Mouse (Mus musculus) megakaryocyte, adult 5-6 weeks (primary cell): ENCODE measurements around the gene Sdk1. TPM values are rescaled to one million over a fixed set of nuclear protein-coding genes. Genes with fewer than 3 reads are reported as not detected.

Experiments used
- ATAC-seq: 2 replicates; pipeline ENCODE4 v1.8.0; 2016; ENCODE audit warnings: mild to moderate bottlenecking, inconsistent platforms; ENCODE audit not compliant: poor library complexity, severe bottlenecking
- total RNA-seq, 2 experiments: library from RNA; stranded (forward) in 1 of 2; stranded (reverse) in 1 of 2; fragments of 153-499, 151-499 nt in 1 of 2; fragments of 221-1000, 200-1000 nt in 1 of 2; gene quantifications; 2 replicates each; pipeline versions ENCODE4 v1.2.3 to v1.2.4; 2015 to 2017

Gene Sdk1
- total RNA-seq, 2 experiments from 2014 or later: 0.16 TPM; not detected in 1

DNA sequence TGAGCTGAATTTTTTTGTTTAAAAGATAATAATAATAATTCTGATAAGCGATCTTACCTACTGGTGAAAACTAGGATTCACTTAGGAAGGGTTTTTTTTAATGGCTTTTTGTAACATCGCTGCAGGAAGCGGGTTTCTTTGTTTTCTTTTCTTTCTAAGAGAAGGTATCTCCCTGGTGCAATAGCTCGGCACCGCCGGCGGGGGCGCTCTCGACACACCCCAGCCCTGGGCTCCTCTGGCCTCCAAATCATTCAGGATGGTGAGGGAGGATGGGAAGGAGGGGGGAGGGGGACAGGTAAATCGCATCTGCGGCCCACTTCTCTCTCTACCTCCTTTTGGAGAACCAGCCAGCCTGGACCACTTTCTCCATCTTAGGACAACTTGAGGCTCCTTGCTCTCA is 971.0 kb downstream of the Sdk1 start:
- no peak for ATAC-seq

DNA sequence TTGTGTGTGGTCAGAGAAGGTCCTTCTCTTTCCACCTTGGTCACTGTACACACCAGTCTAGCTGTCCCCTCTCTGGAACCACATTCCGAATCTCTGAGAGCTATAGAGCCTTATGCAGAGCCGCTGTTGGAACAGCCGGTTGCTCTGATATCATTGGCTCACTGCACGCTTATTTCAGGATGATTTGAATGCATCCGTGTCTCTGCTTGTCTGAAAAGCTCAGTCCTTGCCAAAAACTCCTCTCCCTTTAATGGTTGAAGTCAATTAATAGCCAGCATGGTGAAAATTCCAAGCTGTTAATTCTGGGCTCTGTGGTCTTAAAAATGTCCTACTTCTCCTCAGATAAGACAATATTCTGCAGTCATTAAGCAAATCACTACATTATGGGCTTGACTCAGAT is 974.7 kb downstream of the Sdk1 start:
- no peak for ATAC-seq

DNA sequence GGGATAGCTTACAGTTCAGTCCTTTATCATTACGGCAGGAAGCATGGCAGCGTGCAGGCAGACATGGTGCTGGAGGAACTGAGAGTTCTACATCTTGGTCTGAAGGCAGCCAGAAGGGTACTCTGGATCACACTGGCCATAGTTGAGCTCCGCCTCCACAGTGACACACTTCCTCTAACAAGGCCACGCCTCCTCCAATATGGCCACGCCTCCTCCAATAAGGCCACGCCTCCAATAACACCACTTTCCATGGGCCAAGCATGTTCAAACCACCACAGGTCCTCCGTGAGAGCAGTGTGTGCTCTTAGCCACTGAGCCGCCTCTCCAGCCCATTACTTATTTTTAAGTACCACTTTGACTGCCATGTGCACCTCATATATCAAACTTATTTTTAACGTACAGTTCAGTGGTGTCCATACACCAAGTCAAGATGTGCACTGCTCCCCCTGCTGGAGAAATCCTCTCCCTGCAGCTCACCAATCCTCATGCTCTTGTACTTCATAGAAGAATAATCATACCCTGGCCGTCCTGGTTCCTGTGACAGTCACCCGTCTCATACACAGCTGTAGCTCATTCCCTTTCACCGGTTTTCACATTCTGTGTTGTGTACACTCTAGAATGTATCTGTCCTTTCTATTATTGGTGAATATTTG is 979.7 kb downstream of the Sdk1 start:
- no peak for ATAC-seq

DNA sequence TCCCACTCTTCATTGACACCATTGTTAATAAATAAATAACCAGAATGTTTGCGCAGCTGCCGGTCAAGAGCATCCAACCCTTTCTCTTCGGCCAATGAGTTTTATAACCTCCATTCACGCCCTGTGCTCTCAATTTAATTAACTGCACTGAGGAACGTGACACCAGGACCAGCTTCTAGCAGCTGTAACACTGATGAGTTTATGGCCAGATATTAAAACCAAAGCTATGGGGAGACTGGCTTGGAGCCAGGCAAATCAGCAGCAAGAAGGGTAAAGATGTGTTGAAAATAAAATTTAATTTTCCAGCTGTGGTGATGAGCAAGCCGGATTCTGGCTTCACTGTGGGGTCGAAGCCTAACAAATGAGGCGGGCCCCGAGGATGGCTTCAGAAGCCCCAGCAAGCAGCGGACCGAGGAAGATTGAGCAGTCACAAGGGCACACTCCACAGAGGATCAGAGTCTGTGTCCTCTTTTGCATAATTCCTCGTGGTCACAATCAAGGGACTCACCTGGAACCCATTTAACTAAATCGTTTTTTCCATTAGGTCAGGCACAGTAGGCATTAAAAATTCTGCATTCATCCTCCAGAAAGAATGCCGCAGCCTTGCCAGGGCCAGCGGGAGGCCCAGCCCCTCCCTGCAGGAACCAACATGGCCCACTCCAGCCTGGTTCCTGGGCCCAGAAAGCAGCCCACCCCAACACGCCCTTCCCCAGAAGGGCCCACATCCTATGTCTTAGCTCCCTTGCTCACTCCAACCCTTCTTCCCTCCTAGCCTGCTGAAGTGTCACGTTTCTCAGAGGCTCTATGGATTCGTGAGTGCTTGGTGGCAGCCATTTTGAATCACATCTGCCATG is 987.9 kb downstream of the Sdk1 start:
- ATAC-seq: no peak

DNA sequence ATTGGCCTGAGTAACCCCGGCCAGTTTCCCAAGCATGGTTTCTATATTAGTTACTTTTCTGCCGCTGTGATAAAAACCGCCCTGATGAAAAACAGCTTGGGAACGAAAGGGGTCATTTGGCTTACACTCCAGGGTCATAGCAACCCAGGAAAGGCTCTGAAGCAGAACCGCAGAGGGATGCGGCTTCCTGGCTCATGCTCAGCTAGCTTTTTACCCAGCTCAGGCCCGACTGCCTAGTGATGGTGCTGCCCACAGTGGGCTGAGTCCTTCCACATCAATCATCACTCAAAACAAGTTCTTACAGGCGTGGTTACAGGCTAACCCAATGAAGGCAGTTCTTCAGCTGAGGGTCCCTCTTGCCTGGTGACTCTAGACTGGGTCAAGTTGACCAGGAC is 988.5 kb downstream of the Sdk1 start:
- no peak for ATAC-seq

DNA sequence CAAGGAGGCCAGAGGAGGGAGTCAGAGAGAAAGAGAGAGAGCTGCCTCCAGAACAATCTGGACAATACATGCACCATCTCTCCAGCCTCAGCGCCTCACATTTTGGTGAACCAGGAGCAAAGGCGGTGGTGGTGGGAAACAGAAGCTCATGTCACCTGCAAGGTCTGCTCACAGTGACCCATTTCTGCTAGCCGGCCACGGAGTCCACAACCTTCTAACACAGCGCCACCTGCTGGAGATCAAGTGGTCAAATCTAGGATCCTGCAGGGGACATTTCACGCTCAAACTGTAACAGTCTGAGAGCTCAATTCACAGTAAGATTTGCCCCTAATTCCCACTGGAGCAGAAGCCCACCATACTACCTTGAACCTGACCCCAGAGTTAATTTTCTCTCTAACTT is 999.0 kb downstream of the Sdk1 start:
- ATAC-seq: no peak

DNA sequence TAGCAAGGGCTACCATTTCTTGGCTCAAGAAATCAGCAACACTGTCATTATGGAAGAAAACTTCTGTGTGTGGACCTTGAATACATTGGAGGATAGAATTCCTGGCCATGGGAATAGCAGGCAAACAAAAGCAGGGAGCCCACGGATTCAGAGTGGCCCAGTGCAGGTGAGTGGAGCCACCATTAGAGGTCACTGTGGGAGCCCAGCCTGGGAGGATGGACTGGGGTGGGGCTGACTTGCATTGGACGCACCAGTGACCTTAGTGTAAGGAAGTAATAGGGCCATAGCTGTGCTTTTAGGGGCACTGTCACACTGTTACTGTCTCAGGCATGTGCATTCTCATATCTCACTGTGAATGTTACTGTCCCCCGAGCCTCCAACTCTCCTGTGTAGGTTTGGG is 1001.3 kb downstream of the Sdk1 start:
- ATAC-seq: no peak

DNA sequence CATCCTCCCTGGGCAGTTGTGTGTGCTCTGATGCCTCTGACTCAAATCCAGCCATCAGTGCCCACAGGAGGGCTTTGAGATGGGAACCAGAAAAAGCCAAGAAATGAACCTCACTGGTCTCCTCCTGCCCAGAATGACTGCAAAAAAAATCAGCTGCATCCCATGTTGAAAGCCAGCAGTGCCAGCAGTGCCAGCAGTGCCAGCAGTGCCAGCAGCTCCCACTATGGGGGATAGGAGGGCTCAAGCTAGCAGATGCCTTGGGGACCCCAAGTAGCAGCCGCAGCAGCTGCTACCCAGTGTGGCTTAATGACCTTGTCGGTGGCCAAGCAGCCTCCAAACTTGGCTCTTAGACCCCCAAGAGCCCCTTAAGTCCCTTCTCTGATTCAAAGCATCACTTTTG is 1001.8 kb downstream of the Sdk1 start:
- no peak for ATAC-seq

DNA sequence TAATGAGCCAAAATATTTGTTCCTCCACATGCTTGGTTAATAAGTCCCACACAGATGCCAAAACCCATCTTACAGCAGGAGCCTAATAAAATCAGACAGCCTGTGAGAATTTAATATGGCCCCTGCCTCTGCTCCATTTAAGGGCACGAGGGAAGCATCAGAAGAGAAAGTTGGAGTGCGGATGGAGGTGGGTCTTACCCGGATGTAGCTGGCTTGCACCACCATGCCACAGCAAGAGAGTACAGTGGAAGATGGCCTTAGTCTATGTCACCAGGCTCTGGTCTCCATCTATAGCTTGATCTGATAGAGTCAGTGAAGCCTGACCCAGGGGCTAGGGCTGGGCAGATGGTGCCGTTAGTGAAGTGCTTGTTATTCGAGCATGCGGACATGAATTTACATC is 1014.9 kb downstream of the Sdk1 start:
- no peak for ATAC-seq

DNA sequence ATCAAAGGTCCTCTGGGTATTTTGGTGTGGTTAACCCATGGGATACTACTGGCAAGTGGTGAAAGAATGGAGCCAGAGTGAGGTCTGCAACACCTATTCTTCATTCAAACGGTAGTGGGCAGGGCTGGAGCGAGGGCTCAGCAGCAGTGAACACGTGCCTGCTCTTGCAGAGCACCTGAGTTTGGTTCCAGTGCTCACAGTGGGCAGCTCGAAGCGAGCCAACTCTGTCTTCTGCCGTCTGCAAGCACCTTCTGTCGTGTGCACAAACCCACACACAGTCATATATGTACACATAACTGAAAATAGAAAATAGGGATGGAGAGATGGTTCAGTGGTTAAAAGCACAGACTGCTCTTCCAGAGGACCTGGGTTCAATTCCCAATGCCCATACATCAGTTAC is 1017.4 kb downstream of the Sdk1 start:
- no peak for ATAC-seq

DNA sequence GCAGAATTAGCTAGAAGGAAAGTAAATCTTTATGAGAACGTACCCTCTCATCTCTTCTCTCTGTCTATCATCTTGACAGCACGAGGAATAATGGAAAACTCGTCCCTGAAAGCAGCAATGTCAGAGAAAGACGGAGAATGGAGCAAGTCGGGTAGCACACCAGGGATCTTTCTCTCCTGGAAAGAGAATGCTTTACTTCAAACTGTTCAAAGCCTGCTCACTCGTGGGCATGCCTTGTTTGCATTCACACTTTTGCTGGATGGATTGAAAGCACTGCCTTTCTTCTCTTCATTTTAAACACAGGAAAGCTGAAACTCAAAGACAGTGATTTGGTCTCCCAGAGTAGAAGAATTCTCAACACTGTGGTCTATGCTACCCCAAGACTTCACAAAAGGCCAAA is 1020.8 kb downstream of the Sdk1 start:
- ATAC-seq: no peak

Other genes starting within 250 kb of the Sdk1 start
- gene Card11, start 240.9 kb upstream of the Sdk1 start, total RNA-seq (2015): 3.7 and 4.0 TPM in 2 replicates
- gene Card11, start 240.9 kb upstream of the Sdk1 start, total RNA-seq (2017): 2.5 and 4.2 TPM in 2 replicates